ENCODE assay signal across 21 mouse cellular contexts in the genomic region with DNA sequence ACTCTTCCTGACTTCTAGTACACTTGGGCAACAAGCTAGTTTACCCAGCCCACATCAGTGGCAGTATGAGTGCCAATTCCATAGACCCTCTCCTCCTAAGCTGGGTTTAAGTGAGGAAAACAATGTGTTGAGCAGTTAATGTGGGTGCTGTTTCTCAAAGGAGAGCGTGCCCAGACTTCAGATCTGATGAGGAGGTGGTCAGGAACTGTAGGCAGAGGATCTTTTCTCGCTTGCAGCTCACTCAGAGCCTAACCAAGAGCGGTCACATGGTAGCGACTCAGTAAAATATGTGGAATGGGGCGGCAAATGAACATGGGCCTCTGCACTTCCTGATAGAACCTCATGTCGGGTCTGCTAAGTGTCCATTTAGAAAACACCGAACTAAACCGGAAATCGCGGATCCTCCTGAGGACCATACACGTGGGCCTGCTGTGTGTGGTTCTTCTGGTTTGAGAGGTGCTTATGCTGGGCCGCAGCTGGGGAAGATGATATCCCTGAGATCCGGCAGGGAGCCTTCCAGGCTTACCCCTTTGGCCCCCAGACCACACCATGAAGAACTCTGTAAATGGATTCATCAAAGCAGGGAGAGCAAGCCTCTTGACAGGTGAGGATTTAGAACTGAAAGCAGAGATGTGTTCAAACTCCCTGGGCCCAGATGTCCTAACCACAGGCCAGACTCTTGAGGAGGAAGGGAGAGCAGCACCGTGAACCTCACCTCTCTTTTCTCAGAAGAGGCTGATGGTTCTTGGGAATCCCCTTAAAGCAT.
DNase-seq lines count a peak whose midpoint lies in the region; ATAC-seq lines count a peak whose summit lies in the region.
"Had no signal": no experiment of that assay in that cellular context is flagged by ENCODE, and none has a peak within 500 bp of the region (broad histone marks: within the 10 kb centered on the region; RNA-seq: fewer than 3 reads in every experiment).

No protein-coding gene starts in this region.

- H3K9me3 ChIP-seq in heart, embryonic 10.5 days: no peaks in the 10 kb centered on the region
- H3K9me3 ChIP-seq: forebrain, embryonic 15.5 days; intestine, embryonic 15.5 days; limb, embryonic 12.5 days; midbrain, embryonic 12.5 days had no signal

- no peak overlapping the region for H3K4me3 ChIP-seq in heart, embryonic 10.5 days
- H3K4me3 ChIP-seq: forebrain, embryonic 15.5 days; heart, adult 2 months; intestine, embryonic 15.5 days; left cerebral cortex, adult 2 months; limb, embryonic 12.5 days; midbrain, embryonic 12.5 days had no signal

- ATAC-seq in CD4-positive, CD25-positive, alpha-beta regulatory T cell, adult 4 months: peak; percentile 54
- ATAC-seq: forebrain, embryonic 15.5 days; intestine, embryonic 15.5 days; liver, postnatal 0 days; lung, postnatal 0 days had no signal

- H3K27me3 ChIP-seq in heart, embryonic 10.5 days (ENCODE audit: insufficient read depth, poor library complexity, severe bottlenecking): 0 out of 2 replicates have a peak, but pooled peaks cover 12% of the 10 kb centered on the region
- H3K27me3 ChIP-seq: forebrain, embryonic 15.5 days; intestine, embryonic 15.5 days; limb, embryonic 12.5 days had no signal

- no peaks in the 10 kb centered on the region for H3K36me3 ChIP-seq in heart, embryonic 10.5 days
- H3K36me3 ChIP-seq: forebrain, embryonic 15.5 days; intestine, embryonic 15.5 days; limb, embryonic 12.5 days; midbrain, embryonic 12.5 days had no signal

- peaks cover 23% of the 10 kb centered on the region; the same call in 1 of the 2 replicates for H3K4me1 ChIP-seq in heart, embryonic 10.5 days

- intact Hi-C loops in left cerebral cortex, postnatal 14 days (cut with DNase I): no loop called here

- peak; percentile 58 for DNase-seq in heart, embryonic 10.5 days (ENCODE audit: low spot score)
- DNase-seq in heart, postnatal 4 days: no peak
- DNase-seq in A20 (ENCODE audit: low read depth, low spot score): peak; percentile 35
- peak; percentile 32 for DNase-seq in induced T-regulatory cell, adult 2 months (ENCODE audit: low read depth)
- no peak for DNase-seq in left cerebral cortex, postnatal 14 days (ENCODE audit: low spot score in 2 of 2)
- no peak for DNase-seq in left cerebral cortex, adult 8-10 months (ENCODE audit: low spot score in 2 of 2)
- DNase-seq: adrenal gland, postnatal 25 days; cerebellum, adult 9-10 months; gastrocnemius, postnatal 25 days; kidney, postnatal 36 days; liver, postnatal 0 days; thymus, postnatal 36 days had no signal

- WGBS in heart, embryonic 10.5 days: 86% methylated on average over 14 of the region's 14 CpGs

- H3K27ac ChIP-seq in heart, embryonic 10.5 days: no peak overlapping the region
- H3K27ac ChIP-seq: forebrain, embryonic 15.5 days; heart, adult 2 months; hindbrain, embryonic 14.5 days; intestine, embryonic 15.5 days; left cerebral cortex, adult 2 months; limb, embryonic 12.5 days; midbrain, embryonic 12.5 days had no signal

Comparison
In these comparisons a context has a peak if more than half of its experiments do, and no peak if none do; other contexts are left out.
1. DNase-seq: peak in heart, embryonic 10.5 days (single experiment), A20 (single experiment) and induced T-regulatory cell, adult 2 months (single experiment); none in heart, postnatal 4 days (single experiment), left cerebral cortex, postnatal 14 days (0 of 2) and left cerebral cortex, adult 8-10 months (0 of 2).